Mouse (Mus musculus) forebrain, postnatal 0 days (tissue): ENCODE data around the gene Slc39a7. TPM values are rescaled to one million over a fixed set of nuclear protein-coding genes. Genes with fewer than 3 reads are reported as not detected.
A peak's percentile ranks its signal among the peaks of the same experiment; 100 is the strongest.

Experiments used
- ATAC-seq: fragments of 200-750 bp; cut with Nextera tagmentation; 2 replicates; pipeline ENCODE4 v1.8.0; 2017; ENCODE audit warnings: mild to moderate bottlenecking, moderate library complexity
- DNase-seq: peaks from one replicate; pipeline ENCODE4 v3.0.0-alpha.2; 2015
- H3K27ac ChIP-seq: fragments of 300-500 bp; sonication (generic); 2 replicates; pipeline ENCODE4 v1.5.1; 2014; ENCODE audit warnings: low read depth, mild to moderate bottlenecking, antibody characterized with exemption, low read length, moderate library complexity, mixed read lengths
- H3K27me3 ChIP-seq: fragments of 300-500 bp; sonication (generic); 2 replicates; pipeline ENCODE4 v1.6.1; 2014; ENCODE audit warnings: mild to moderate bottlenecking, low read length, mixed read lengths; ENCODE audit not compliant: insufficient read depth
- H3K36me3 ChIP-seq: fragments of 300-500 bp; sonication (generic); 2 replicates; pipeline ENCODE4 v1.6.1; 2014; ENCODE audit warnings: mild to moderate bottlenecking, moderate library complexity; ENCODE audit not compliant: insufficient read depth
- H3K4me1 ChIP-seq: fragments of 300-500 bp; sonication (generic); 2 replicates; pipeline ENCODE4 v1.6.1; 2014; ENCODE audit warnings: antibody characterized with exemption; ENCODE audit not compliant: insufficient read depth
- H3K4me2 ChIP-seq: fragments of 300-500 bp; sonication (generic); 2 replicates; pipeline ENCODE4 v1.6.1; 2014; ENCODE audit warnings: low read depth, mild to moderate bottlenecking, moderate library complexity
- H3K4me3 ChIP-seq: fragments of 300-500 bp; sonication (generic); 2 replicates; pipeline ENCODE4 v1.5.1; 2014; ENCODE audit warnings: low read depth, low read length, mixed read lengths
- H3K9ac ChIP-seq: fragments of 300-500 bp; sonication (generic); 2 replicates; pipeline ENCODE4 v1.6.1; 2014; ENCODE audit warnings: mild to moderate bottlenecking
- H3K9me3 ChIP-seq: fragments of 300-500 bp; sonication (generic); 2 replicates; pipeline ENCODE4 v1.6.1; 2016; ENCODE audit warnings: low read length
- CTCF ChIP-seq: sonication (generic); IDR thresholded peaks from 2 replicates; pipeline ENCODE4 v1.5.1; 2016; ENCODE audit warnings: antibody characterized with exemption, control low read depth, low read depth
- WGBS: fragments of 180-500 bp; shearing (Covaris S2); extraction: QIAGEN DNeasy Blood & Tissue Kit; methylation state at CpG from one replicate; pipeline ENCODE4 v1.1.7; 2014; 5-methylcytosine and 5-hydroxymethylcytosine counted together
- polyA plus RNA-seq: library from polyadenylated mRNA; unstranded; fragments of >200 nt; fragmentation: Nextera tagmentation; extraction: Ambion mirVana; gene quantifications from 2 replicates; pipeline ENCODE4 v1.2.1, GENCODE M21; 2015
- total RNA-seq: library from RNA; depleted of rRNA; stranded (reverse); fragments of >200 nt; gene quantifications from 2 replicates; pipeline ENCODE4 v1.2.3, GENCODE M21; 2014

Slc39a7 gene
- total and polyA plus RNA-seq, 2 experiments from 2014 or later = 138 to 161 TPM

- 4% methylated on average over 40 of the region's 48 CpGs for WGBS
- ATAC-seq = peak; percentile 3; the same call in 1 of the 2 replicates
Measured at GRCm38 (mm10) chr17:34032174-34032632, 721 bp upstream of the Slc39a7 start.

GRCm38 (mm10) chr17:34030861-34031326 lies 588 bp downstream of the Slc39a7 start:
- Histone ChIP-seq H3K36me3 (peaks cover 30% of the 10 kb centered on the region), H3K27me3 (no peaks in the 10 kb centered on the region), H3K9ac (peak overlapping the region; percentile 93), H3K4me1 (peaks cover 23% of the 10 kb centered on the region), H3K4me2 (peak overlapping the region; percentile 96), H3K27ac (peak overlapping the region; percentile 98), H3K9me3 (no peaks in the 10 kb centered on the region), H3K4me3 (peak overlapping the region; percentile 91)
- ATAC-seq = no peak
- WGBS = 6% methylated on average over 20 of the region's 20 CpGs
- no peak for TF ChIP-seq CTCF
- peak; percentile 7 for DNase-seq

More at GRCm38 (mm10) chr17:34032174-34032632, 721 bp upstream of the Slc39a7 start:
- Histone ChIP-seq H3K9me3 (no peaks in the 10 kb centered on the region), H3K4me3 (peak overlapping the region; percentile 91), H3K36me3 (peaks cover 43% of the 10 kb centered on the region), H3K4me1 (peaks cover 18% of the 10 kb centered on the region), H3K4me2 (peak overlapping the region; percentile 88), H3K27ac (peak overlapping the region; percentile 98), H3K27me3 (no peaks in the 10 kb centered on the region), H3K9ac (peak overlapping the region; percentile 93)
- peak; percentile 55 for DNase-seq
- TF ChIP-seq CTCF = no peak

DNA sequence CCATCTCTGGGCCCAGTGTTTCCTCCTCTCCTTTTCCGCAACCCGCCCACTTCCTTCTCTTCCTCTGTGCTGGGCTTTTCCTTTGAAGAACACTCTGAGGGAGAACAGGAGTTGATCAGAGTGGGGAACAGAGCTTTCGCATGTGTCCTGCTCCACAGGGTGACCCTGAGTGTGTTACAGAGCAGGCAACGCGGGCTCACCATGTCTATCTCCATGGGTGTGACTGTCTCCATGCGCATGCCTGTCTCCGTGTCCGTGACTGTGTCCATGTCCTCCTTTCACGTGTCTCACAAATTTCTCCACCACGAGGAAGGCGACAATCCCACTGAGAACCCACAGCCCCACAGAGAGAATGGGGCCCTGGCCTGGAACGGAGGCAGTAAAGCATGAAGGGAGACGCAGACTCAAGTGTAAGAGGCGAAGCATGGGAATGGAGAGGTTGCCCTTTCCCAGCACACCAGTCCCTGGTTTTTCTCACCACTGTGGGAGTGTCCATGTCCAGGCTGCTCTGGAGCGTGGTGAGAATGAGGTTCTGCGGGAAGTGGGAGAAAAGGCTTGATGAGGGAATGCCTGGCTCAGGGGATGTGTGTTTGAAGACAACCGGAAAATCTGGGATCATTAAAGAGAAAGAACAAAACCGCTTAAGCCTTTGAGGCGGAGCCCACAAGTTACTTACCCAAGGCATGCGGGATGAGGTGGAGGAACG lies 1.4 kb downstream of the Slc39a7 start:
- 74% methylated on average over 21 of the region's 21 CpGs for WGBS
- TF ChIP-seq CTCF = no peak
- ATAC-seq (no peak), DNase-seq (no peak)
- peak overlapping the region; percentile 96 for H3K4me2 ChIP-seq
- H3K4me3 ChIP-seq = peak overlapping the region; percentile 91
- H3K9me3 ChIP-seq = no peaks in the 10 kb centered on the region
- H3K36me3 ChIP-seq = peaks cover 21% of the 10 kb centered on the region
- no peak overlapping the region for H3K27ac ChIP-seq
- no peaks in the 10 kb centered on the region for H3K27me3 ChIP-seq
- H3K9ac ChIP-seq = peak overlapping the region; percentile 93
- H3K4me1 ChIP-seq = peaks cover 27% of the 10 kb centered on the region

DNA sequence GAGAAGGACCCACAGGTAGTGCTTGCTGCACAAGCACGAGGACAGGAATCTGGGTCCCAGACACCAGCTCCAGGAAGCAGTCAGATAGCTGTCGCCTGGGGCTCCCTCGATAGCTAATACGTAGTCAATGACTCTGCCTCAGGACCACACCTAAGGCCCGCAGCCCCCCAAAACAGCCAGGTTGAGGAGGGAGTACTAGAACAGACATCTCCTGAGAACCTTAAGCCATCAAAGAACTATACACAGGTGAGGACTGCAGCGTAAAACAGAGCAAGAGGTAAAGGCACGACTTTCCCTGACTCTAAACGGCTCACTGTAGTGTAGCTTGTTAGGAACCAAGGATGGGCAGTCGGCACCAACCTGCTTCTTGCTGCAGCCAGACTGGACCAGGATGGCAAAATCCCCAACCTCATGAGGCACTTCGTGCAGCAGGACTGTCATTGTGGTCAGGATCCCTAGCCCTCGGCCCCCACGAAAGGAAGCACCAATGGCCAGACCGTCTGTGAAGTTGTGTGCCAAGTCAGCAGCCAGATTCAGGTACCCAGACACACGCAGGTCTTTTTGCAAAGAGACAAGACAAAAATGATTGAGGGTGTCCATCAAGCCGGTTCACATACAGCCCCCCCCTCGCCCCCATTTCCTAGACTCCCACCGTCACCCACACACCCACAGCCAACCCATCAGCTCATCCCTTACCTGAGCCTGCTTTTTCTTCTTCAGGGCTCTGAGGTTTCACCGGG lies 2.2 kb downstream of the Slc39a7 start:
- WGBS = 88% methylated on average over 18 of the region's 18 CpGs
- TF ChIP-seq CTCF = no peak
- ATAC-seq (no peak), DNase-seq (no peak)
- Histone ChIP-seq H3K4me1 (peaks cover 27% of the 10 kb centered on the region), H3K36me3 (peaks cover 20% of the 10 kb centered on the region), H3K9me3 (no peaks in the 10 kb centered on the region), H3K27me3 (no peaks in the 10 kb centered on the region), H3K27ac (no peak overlapping the region), H3K4me3 (no peak overlapping the region), H3K4me2 (no peak overlapping the region; the same call in 1 of the 2 replicates), H3K9ac (no peak overlapping the region)

DNA sequence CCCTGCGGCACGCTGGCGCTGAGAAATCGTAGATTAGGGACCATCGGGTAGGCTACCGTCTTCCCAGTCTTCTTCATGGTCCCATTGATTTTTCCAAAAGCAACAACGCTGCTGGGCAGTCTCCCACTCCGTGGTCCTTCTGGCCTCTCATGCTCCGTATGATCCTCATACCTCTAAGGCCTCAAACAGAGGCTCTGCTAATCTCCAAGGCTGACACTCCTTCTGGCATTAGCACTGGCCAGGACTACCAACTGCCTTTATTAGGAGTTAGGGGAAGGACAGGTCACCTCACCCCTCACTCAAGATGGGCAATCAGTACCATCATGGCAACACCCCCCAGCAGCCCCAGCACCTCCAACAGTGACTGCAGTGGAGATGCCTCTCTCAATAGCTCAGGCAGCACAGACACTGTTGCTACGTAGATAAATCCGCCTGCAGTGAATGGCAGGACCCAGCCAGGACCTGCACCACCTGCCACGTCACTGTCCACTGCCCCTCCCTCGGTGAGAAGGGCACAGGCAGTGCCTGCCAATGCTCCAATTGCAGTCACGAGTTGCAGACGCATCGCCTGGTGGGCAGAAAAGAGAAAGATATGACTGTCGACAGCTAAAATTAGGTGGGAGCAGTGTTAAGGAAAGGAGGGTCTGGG lies 2.9 kb downstream of the Slc39a7 start:
- 42% methylated on average over 17 of the region's 17 CpGs for WGBS
- H3K4me3 ChIP-seq = no peak overlapping the region

GRCm38 (mm10) chr17:34027656-34028223 lies 3.7 kb downstream of the Slc39a7 start, which contains the start of gene H2-Ke6:
Gene H2-Ke6, minus strand, starts transcription at chr17:34028060.
- H3K27me3 ChIP-seq = no peaks in the 10 kb centered on the region
- H3K9me3 ChIP-seq = no peaks in the 10 kb centered on the region
- H3K4me1 ChIP-seq = peaks cover 29% of the 10 kb centered on the region
- DNase-seq = peak; percentile 94
- peak within 1 kb of the TSS; percentile 58 for H3K9ac ChIP-seq
- peak within 1 kb of the TSS; percentile 98 for H3K4me2 ChIP-seq
- peak within 1 kb of the TSS; percentile 69 for H3K27ac ChIP-seq
- peak within 1 kb of the TSS; percentile 67 for H3K4me3 ChIP-seq
- TF ChIP-seq CTCF = peak; percentile 16; the same call in 1 of the 2 replicates
- H3K36me3 ChIP-seq = peaks cover 20% of the 10 kb centered on the region
- 4% methylated on average over 49 of the region's 49 CpGs for WGBS
- ATAC-seq = peak; percentile 73

More for the DNA sequence above, 2.9 kb downstream of the Slc39a7 start:
- Histone ChIP-seq H3K4me1 (peaks cover 30% of the 10 kb centered on the region), H3K36me3 (peaks cover 20% of the 10 kb centered on the region), H3K4me2 (no peak overlapping the region), H3K27me3 (no peaks in the 10 kb centered on the region), H3K9me3 (no peaks in the 10 kb centered on the region), H3K27ac (0 out of 2 replicates have a peak overlapping the region, but pooled peaks have one; percentile 40), H3K9ac (no peak overlapping the region)
- no peak for ATAC-seq
- no peak for TF ChIP-seq CTCF
- no peak for DNase-seq
